Comparison of ENCODE assay signal across 32 mouse cellular contexts in genomic region chr6:99091799-99092198, GRCm38 (mm10).
"Had no signal": no experiment of that assay in that cellular context is flagged by ENCODE, and none has a peak within 500 bp of the region (broad histone marks: within the 10 kb centered on the region; RNA-seq: fewer than 3 reads in every experiment).

No protein-coding gene starts in this region.

- ATAC-seq: liver, embryonic 12.5 days; liver, postnatal 0 days; lung, postnatal 0 days; midbrain, embryonic 13.5 days; midbrain, embryonic 15.5 days; midbrain, embryonic 16.5 days had no signal

- H3K9me3 ChIP-seq: limb, embryonic 10.5 days; limb, embryonic 12.5 days; limb, embryonic 13.5 days; limb, embryonic 15.5 days; liver, embryonic 12.5 days; liver, embryonic 13.5 days; liver, embryonic 15.5 days; lung, embryonic 15.5 days; megakaryocyte, embryonic 14.5 days; midbrain, embryonic 10.5 days; midbrain, embryonic 12.5 days; midbrain, embryonic 13.5 days; midbrain, embryonic 15.5 days; neural tube, embryonic 12.5 days had no signal

- H3K27me3 ChIP-seq: limb, embryonic 12.5 days; limb, embryonic 13.5 days; limb, embryonic 15.5 days; liver, embryonic 12.5 days; liver, embryonic 13.5 days; liver, embryonic 15.5 days; lung, embryonic 15.5 days; megakaryocyte, embryonic 14.5 days; midbrain, embryonic 12.5 days; midbrain, embryonic 15.5 days; neural tube, embryonic 12.5 days had no signal

- H3K27ac ChIP-seq: limb, embryonic 10.5 days; limb, embryonic 12.5 days; limb, embryonic 13.5 days; limb, embryonic 15.5 days; liver, embryonic 12.5 days; liver, embryonic 13.5 days; liver, embryonic 14.5 days; liver, embryonic 15.5 days; lung, embryonic 15.5 days; macrophage; midbrain, embryonic 10.5 days; midbrain, embryonic 12.5 days; midbrain, embryonic 13.5 days; midbrain, embryonic 15.5 days; neural tube, embryonic 12.5 days had no signal

- H3K36me3 ChIP-seq: limb, embryonic 10.5 days; limb, embryonic 12.5 days; limb, embryonic 13.5 days; limb, embryonic 15.5 days; liver, embryonic 12.5 days; liver, embryonic 13.5 days; liver, embryonic 15.5 days; lung, embryonic 15.5 days; midbrain, embryonic 10.5 days; midbrain, embryonic 12.5 days; midbrain, embryonic 13.5 days; midbrain, embryonic 15.5 days; neural tube, embryonic 12.5 days had no signal

- H3K4me2 ChIP-seq: limb, embryonic 12.5 days; limb, embryonic 13.5 days; limb, embryonic 15.5 days; liver, embryonic 11.5 days; liver, embryonic 12.5 days; liver, embryonic 13.5 days; liver, embryonic 15.5 days; lung, embryonic 14.5 days; lung, embryonic 15.5 days; midbrain, embryonic 11.5 days; midbrain, embryonic 12.5 days; midbrain, embryonic 13.5 days; midbrain, embryonic 15.5 days; neural tube, embryonic 12.5 days had no signal

- H3K4me3 ChIP-seq: limb, embryonic 10.5 days; limb, embryonic 12.5 days; limb, embryonic 13.5 days; limb, embryonic 15.5 days; liver, embryonic 12.5 days; liver, embryonic 13.5 days; liver, embryonic 15.5 days; lung, embryonic 15.5 days; megakaryocyte, embryonic 14.5 days; midbrain, embryonic 10.5 days; midbrain, embryonic 12.5 days; midbrain, embryonic 13.5 days; midbrain, embryonic 15.5 days; myocyte; neural tube, embryonic 12.5 days had no signal

- DNase-seq: left cerebral cortex, postnatal 4 days; liver; liver, embryonic 13.5 days; liver, postnatal 0 days; lung, adult 18-20 months; lung, adult 2 months; lung, embryonic 14.5 days; lung, postnatal 10 days; lung, postnatal 14 days; lung, postnatal 36 days; lung, postnatal 4 days; midbrain, embryonic 14.5 days had no signal

- H3K9ac ChIP-seq: limb, embryonic 12.5 days; limb, embryonic 13.5 days; limb, embryonic 15.5 days; liver, embryonic 12.5 days; liver, embryonic 13.5 days; liver, embryonic 14.5 days; liver, embryonic 15.5 days; liver, postnatal 0 days; lung, embryonic 14.5 days; lung, embryonic 15.5 days; midbrain, embryonic 12.5 days; midbrain, embryonic 13.5 days; midbrain, embryonic 15.5 days; neural tube, embryonic 12.5 days had no signal
